Mouse (Mus musculus) ES-Bruce4 (cell line): ENCODE data around the gene Nacc1. TPM values are rescaled to one million over a fixed set of nuclear protein-coding genes. Genes with fewer than 3 reads are reported as not detected.

Experiments used
- H3K27ac ChIP-seq: 2 replicates; pipeline ENCODE4 v1.5.1; 2012; ENCODE audit warnings: low read length, inconsistent platforms; ENCODE audit not compliant: insufficient read depth
- H3K27me3 ChIP-seq: 2 replicates; pipeline ENCODE4 v1.6.1; 2012; ENCODE audit warnings: mild to moderate bottlenecking, low read length, inconsistent platforms; ENCODE audit not compliant: control insufficient read depth, poor library complexity, insufficient read depth, severe bottlenecking
- H3K36me3 ChIP-seq: 2 replicates; pipeline ENCODE4 v1.6.1; 2012; ENCODE audit warnings: inconsistent platforms, mild to moderate bottlenecking, low read length, moderate library complexity; ENCODE audit not compliant: control insufficient read depth, poor library complexity, insufficient read depth, severe bottlenecking
- H3K4me1 ChIP-seq: one replicate; pipeline ENCODE4 v1.8.1; 2011; ENCODE audit warnings: low read length; ENCODE audit not compliant: control insufficient read depth, insufficient read depth
- H3K4me3 ChIP-seq: 2 replicates; pipeline ENCODE4 v1.5.1; 2011; ENCODE audit warnings: low read depth, mild to moderate bottlenecking, low read length
- H3K9ac ChIP-seq: 2 replicates; pipeline ENCODE4 v1.6.1; 2012; ENCODE audit warnings: low read depth, mild to moderate bottlenecking, inconsistent platforms; ENCODE audit not compliant: poor library complexity, severe bottlenecking
- H3K9me3 ChIP-seq: replicated peaks from 2 replicates; pipeline ENCODE4 v1.6.1; 2012; ENCODE audit warnings: mild to moderate bottlenecking, low read length, inconsistent platforms; ENCODE audit not compliant: control insufficient read depth, poor library complexity, insufficient read depth, severe bottlenecking
- CTCF ChIP-seq: IDR thresholded peaks from one replicate; pipeline ENCODE4 v1.8.1; 2011; ENCODE audit warnings: low read depth, low read length
- EP300 ChIP-seq: IDR thresholded peaks from 2 replicates; pipeline ENCODE4 v1.6.1; 2011; ENCODE audit warnings: low read depth, low read length; ENCODE audit not compliant: insufficient read depth
- POLR2A ChIP-seq: IDR thresholded peaks from one replicate; pipeline ENCODE4 v1.8.1; 2011; ENCODE audit warnings: low read length; ENCODE audit not compliant: insufficient read depth
- polyA plus RNA-seq: library from polyadenylated mRNA; stranded (reverse); fragments of >200 nt; gene quantifications from 2 replicates; pipeline ENCODE4 v1.2.4, GENCODE M21; 2011; ENCODE audit warnings: low read depth; ENCODE audit not compliant: missing spikeins, insufficient read depth, insufficient read length

The Nacc1 gene
- polyA plus RNA-seq, 1 experiment = 89.7 TPM

DNA sequence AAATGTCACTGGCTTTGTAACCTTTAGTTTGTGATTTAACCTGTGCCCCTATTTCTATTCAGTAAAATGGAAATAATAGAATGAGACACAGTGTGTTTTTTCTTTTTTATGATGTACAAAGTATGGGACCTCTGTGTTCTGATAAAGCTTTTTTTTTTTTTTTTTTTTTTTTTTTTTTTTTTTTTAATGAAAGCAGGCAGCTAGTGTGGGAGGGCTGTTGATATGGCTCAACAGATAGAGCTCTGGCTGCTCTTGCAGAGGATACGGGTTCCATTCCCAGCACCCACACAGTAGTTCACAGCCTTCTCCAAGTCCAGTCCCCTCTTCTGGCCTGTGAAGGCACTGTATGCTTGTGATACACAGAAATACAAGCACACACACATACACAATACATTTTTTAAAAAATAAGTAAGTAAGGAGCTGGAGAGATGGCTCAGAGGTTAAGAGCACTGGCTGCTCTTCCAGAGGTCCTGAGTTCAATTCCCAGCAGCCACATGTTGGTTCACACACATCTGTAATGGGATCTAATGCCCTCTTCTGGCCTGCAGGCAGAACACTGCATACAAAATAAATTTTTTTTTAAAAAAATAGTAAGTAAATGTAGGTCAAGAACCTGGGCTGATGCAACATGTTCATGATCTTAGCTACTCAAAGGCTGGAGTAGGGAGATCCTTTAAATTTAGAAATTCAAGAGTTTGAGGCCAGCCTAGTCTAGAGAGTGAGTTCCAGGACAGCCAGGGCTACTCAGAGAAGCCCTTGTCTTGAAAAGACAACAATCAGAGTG, 45.9 kb downstream of the Nacc1 start:
- Histone ChIP-seq H3K27me3 (no peaks in the 10 kb centered on the region), H3K27ac (peak overlapping the region; percentile 1), H3K9ac (peak overlapping the region; percentile 5), H3K9me3 (no peaks in the 10 kb centered on the region), H3K36me3 (no peaks in the 10 kb centered on the region), H3K4me1 (peaks cover 2% of the 10 kb centered on the region), H3K4me3 (no peak overlapping the region)
- no peak for TF ChIP-seq CTCF
- no peak for TF ChIP-seq POLR2A
- no peak for TF ChIP-seq EP300

DNA sequence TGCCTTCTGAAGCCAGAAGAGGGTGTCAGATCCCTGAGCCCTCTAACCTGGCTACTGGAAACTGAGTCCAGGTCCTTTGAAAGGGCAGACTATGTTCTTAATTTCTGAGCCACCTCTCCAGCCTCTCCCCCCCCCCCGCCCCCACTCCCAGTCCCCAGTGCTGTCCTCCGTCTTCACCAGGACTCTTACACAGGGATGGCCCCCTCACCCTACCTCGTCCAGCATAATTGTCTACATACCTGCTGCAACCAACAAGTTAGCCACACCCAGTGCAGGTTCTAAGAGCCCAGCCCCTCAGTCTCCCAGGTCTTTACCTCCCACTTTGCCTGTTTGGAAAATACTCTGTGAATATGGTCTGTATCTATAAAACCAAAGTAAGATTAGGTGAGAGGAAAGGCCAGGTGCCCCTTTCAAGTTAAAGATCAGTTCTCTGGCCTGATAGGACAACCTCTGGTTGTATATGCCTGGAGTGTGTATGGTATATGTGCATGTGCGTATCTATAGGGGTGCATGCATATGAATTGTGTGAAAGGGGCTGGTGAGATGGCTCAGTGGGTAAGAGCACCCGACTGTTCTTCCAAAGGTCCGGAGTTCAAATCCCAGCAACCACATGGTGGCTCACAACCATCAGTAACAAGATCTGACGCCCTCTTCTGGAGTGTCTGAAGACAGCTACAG, 46.9 kb downstream of the Nacc1 start:
- Histone ChIP-seq H3K9me3 (no peaks in the 10 kb centered on the region), H3K27me3 (no peaks in the 10 kb centered on the region), H3K36me3 (no peaks in the 10 kb centered on the region), H3K4me1 (peaks cover 2% of the 10 kb centered on the region), H3K9ac (peak overlapping the region; percentile 63), H3K4me3 (no peak overlapping the region), H3K27ac (0 out of 2 replicates have a peak overlapping the region, but pooled peaks have one; percentile 34)
- TF ChIP-seq EP300 (no peak), CTCF (no peak), POLR2A (no peak)

DNA sequence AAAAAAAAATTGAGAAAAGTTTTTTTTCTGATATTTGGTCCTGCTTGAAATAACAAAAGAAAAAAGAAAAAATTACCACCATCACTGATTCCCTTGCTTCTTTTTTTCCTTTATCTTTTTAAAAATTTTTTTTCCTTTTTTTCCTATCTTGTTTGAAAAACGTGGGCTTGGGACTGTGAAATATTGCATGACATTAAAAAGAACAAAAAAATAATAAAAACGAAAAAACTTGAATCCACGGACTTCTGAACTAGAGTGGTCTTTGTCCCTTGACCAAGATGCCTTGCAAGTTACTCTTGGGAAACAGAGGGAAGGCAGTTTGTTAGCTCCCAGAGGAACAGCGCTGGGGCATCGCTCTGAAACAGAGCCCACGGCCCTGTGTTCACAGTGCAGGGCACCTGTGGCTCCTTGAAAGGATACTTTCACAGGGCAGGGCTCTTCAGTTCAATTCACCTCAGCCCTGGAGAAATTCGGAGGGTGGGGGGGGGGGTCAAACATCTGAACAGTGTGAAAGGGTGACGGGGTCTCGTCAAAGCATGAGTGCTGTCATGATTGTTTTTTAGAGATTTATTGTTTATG, 47.6 kb downstream of the Nacc1 start:
- TF ChIP-seq POLR2A = no peak
- TF ChIP-seq EP300 = no peak
- TF ChIP-seq CTCF = no peak
- H3K27ac ChIP-seq = peak overlapping the region; percentile 62
- H3K4me1 ChIP-seq = peaks cover 4% of the 10 kb centered on the region
- peak overlapping the region; percentile 73 for H3K4me3 ChIP-seq
- H3K27me3 ChIP-seq = no peaks in the 10 kb centered on the region
- H3K9ac ChIP-seq = peak overlapping the region; percentile 63
- H3K36me3 ChIP-seq = no peaks in the 10 kb centered on the region
- H3K9me3 ChIP-seq = no peaks in the 10 kb centered on the region

DNA sequence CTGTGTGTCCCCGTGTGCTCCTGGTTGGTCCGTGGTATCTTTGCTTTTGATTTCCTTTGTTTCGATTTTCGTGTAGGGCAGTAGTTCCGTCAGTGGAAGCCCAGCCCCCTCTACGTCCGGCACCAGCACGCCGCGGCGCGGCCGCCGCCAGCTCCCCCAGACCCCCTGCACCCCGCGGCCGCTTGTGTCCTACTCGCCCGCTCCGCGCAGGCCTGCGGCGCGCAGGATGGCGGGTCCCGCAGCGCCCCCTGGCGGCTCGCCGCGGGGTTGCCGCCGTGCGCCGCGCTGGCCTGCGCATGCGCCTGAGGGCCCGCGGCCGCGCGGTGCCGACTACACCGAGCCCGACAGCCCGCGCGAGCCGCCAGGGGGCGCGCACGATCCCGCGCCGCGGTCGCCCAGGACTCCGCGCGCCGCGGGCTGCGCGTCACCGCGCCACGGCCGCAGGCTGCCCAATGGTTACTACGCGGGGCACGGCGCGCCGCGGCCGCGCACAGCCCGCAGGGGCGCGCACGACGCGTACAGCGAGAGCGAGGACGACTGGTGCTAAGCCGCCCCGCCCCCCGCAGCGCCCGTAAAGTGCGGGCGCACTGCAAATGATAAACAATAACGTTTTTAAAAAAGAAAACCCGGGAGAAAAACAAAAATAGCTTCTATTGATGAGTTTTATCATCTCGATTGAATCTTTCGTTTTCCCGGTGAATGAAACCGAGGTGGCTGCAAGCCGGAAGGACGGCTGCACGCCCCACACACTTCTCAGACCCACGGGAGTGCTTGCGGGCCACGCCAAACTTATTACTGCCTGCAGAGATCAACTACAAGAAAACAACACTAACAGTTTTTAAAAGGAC, 48.3 kb downstream of the Nacc1 start:
- Histone ChIP-seq H3K9me3 (no peaks in the 10 kb centered on the region), H3K27ac (peak overlapping the region; percentile 46), H3K27me3 (no peaks in the 10 kb centered on the region), H3K4me3 (peak overlapping the region; percentile 73), H3K4me1 (peaks cover 11% of the 10 kb centered on the region), H3K36me3 (no peaks in the 10 kb centered on the region), H3K9ac (peak overlapping the region; percentile 92)
- peak; percentile 25 for TF ChIP-seq POLR2A
- TF ChIP-seq CTCF = peak; percentile 47
- no peak for TF ChIP-seq EP300

DNA sequence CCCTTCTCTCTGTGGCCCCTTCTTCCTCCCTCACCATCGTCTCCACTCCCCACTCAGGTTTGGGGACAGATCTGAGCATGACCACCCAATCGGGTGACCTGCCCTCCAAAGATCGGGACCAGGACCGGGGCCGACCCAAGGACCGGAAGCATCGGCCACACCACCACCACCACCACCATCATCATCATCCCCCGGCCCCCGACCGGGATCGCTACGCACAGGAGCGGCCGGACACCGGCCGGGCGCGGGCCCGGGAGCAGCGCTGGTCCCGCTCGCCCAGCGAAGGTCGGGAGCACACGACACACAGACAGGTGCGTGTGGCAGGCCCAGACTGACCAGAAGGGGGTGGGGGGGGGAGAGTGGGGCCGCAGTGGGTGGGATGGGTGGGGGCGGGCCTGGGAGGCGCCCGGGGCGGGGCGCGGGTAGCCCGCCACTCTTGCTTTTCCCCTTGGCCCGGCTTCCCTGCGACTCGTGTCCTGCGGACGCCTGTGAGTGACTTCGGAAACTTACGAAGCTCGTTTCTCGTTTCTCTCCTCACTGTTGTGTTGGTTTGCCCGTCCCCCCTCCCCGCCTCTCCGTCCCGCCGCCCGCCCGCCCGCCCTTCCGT, 49.0 kb downstream of the Nacc1 start:
- Histone ChIP-seq H3K4me1 (peaks cover 11% of the 10 kb centered on the region), H3K9ac (peak overlapping the region; percentile 92), H3K9me3 (no peaks in the 10 kb centered on the region), H3K4me3 (peak overlapping the region; percentile 58), H3K27ac (peak overlapping the region; percentile 43), H3K27me3 (no peaks in the 10 kb centered on the region), H3K36me3 (no peaks in the 10 kb centered on the region)
- TF ChIP-seq CTCF (no peak), EP300 (no peak)
